Mouse (Mus musculus): ENCODE measurements around the gene Fbxw7. TPM values are rescaled to one million over a fixed set of nuclear protein-coding genes. Genes with fewer than 3 reads are reported as not detected.

The Fbxw7 gene
- polyA plus RNA-seq, 1 experiment = 11.7 TPM

DNA sequence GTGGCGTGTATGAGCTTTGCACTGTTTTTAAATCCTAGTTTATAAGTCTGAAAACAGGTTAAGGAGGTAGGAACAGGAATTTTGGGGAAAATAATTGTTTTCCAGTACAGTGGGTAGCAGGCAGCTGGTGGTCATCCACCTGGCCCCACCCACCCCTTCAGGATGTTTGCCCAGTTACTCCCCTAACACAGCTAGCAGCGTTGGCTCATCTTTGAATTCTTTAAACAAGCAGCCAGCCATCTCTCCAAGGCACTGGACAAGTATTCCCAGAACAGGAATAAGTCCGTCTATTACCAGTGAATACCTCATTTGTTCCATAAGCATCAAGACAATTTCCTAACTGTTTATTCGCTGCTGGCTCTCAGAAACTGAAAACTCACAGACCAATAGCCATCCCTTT is 39.5 kb upstream of the Fbxw7 start:
- peaks cover 5% of the 10 kb centered on the region for H3K4me1 ChIP-seq (ENCODE audit: control insufficient read depth, insufficient read depth, low read length)
- no peak overlapping the region for H3K4me3 ChIP-seq (ENCODE audit: control insufficient read depth, low read depth, low read length)
- TF ChIP-seq CTCF (IDR thresholded peaks at IDR 0.05; ENCODE audit: control insufficient read depth, insufficient read depth, insufficient replicate concordance, low read depth, low read length) (no peak), POLR2A (IDR thresholded peaks at IDR 0.05; ENCODE audit: control insufficient read depth, low read depth, low read length) (no peak)
- no peak overlapping the region for H3K27ac ChIP-seq (ENCODE audit: control insufficient read depth, insufficient read depth, low read depth, low read length)
- H3K27me3 ChIP-seq (ENCODE audit: control insufficient read depth, insufficient read depth, low read length) = no peaks in the 10 kb centered on the region
- no peaks in the 10 kb centered on the region for H3K36me3 ChIP-seq (ENCODE audit: control insufficient read depth, insufficient read depth, low read length)

DNA sequence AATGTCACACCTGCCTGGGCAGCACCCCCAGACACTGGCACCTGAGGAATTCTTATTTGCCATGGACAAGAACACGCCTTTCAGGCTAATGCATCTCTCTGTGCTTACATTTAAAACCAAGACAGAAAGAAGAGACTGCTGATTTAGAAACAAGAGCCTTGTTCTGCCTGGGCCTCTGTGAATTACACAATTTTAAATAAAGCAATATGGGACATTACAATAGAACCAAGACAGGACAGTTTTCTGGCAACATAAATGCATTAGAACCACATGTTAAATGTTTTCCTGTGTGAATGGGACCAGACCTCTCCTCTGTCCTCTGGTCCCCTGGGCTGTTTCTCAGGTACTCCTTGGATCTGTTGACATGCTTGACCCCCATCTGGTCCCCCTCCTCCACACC is 39.0 kb upstream of the Fbxw7 start:
- no peak overlapping the region for H3K27ac ChIP-seq (ENCODE audit: control insufficient read depth, insufficient read depth, low read depth, low read length)
- TF ChIP-seq CTCF (IDR thresholded peaks at IDR 0.05; ENCODE audit: control insufficient read depth, insufficient read depth, insufficient replicate concordance, low read depth, low read length) (no peak), POLR2A (IDR thresholded peaks at IDR 0.05; ENCODE audit: control insufficient read depth, low read depth, low read length) (no peak)
- H3K4me3 ChIP-seq (ENCODE audit: control insufficient read depth, low read depth, low read length) = no peak overlapping the region
- peaks cover 5% of the 10 kb centered on the region for H3K4me1 ChIP-seq (ENCODE audit: control insufficient read depth, insufficient read depth, low read length)
- no peaks in the 10 kb centered on the region for H3K36me3 ChIP-seq (ENCODE audit: control insufficient read depth, insufficient read depth, low read length)
- H3K27me3 ChIP-seq (ENCODE audit: control insufficient read depth, insufficient read depth, low read length) = no peaks in the 10 kb centered on the region

DNA sequence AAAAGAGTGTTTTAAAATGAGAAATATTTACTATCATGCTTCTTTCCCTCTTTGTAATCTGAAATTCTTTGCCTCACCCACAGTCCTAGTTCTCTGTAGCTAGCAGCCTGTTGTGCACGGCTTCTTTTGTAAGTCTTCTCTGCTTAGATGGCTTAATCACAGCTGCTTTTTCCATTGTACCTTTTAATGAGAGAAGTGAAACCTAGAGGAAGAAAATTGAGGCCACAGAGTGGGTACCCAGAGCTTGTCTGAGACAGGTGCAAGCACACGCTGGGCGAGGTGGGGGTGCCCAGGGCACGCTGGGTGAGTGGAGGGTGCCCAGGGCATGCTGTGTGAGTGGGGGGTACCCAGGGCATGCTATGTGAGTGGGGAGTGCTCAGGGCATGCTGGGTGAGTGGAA is 27.2 kb upstream of the Fbxw7 start:
- Histone ChIP-seq H3K4me1 (ENCODE audit: control insufficient read depth, insufficient read depth, low read length) (no peaks in the 10 kb centered on the region), H3K27ac (ENCODE audit: control insufficient read depth, insufficient read depth, low read depth, low read length) (no peak overlapping the region), H3K36me3 (ENCODE audit: control insufficient read depth, insufficient read depth, low read length) (no peaks in the 10 kb centered on the region), H3K27me3 (ENCODE audit: control insufficient read depth, insufficient read depth, low read length) (no peaks in the 10 kb centered on the region), H3K4me3 (ENCODE audit: control insufficient read depth, low read depth, low read length) (no peak overlapping the region)
- TF ChIP-seq CTCF (IDR thresholded peaks at IDR 0.05; ENCODE audit: control insufficient read depth, insufficient read depth, insufficient replicate concordance, low read depth, low read length) = no peak
- no peak for TF ChIP-seq POLR2A (IDR thresholded peaks at IDR 0.05; ENCODE audit: control insufficient read depth, low read depth, low read length)

DNA sequence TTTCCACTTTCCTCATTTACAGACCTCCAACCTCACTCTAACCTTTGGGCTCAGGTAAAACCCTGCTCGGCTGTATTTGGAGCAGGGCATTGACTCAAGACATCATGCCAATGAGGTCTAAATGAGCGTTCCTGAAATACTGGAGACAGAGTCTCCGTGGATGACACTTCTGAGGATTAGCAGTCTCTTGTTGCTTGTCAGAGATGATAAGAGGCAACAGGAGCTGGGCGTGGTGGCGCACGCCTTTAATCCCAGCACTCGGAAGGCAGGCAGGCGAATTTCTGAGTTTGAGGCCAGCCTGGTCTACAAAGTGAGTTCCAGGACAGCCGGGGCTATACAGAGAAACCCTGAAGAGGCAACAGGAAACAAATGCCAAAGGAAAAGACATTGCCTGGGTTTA is 11.0 kb upstream of the Fbxw7 start:
- Histone ChIP-seq H3K36me3 (ENCODE audit: control insufficient read depth, insufficient read depth, low read length) (no peaks in the 10 kb centered on the region), H3K27ac (ENCODE audit: control insufficient read depth, insufficient read depth, low read depth, low read length) (no peak overlapping the region), H3K27me3 (ENCODE audit: control insufficient read depth, insufficient read depth, low read length) (no peaks in the 10 kb centered on the region), H3K4me1 (ENCODE audit: control insufficient read depth, insufficient read depth, low read length) (no peaks in the 10 kb centered on the region), H3K4me3 (ENCODE audit: control insufficient read depth, low read depth, low read length) (no peak overlapping the region)
- TF ChIP-seq POLR2A (IDR thresholded peaks at IDR 0.05; ENCODE audit: control insufficient read depth, low read depth, low read length) = no peak
- no peak for TF ChIP-seq CTCF (IDR thresholded peaks at IDR 0.05; ENCODE audit: control insufficient read depth, insufficient read depth, insufficient replicate concordance, low read depth, low read length)

DNA sequence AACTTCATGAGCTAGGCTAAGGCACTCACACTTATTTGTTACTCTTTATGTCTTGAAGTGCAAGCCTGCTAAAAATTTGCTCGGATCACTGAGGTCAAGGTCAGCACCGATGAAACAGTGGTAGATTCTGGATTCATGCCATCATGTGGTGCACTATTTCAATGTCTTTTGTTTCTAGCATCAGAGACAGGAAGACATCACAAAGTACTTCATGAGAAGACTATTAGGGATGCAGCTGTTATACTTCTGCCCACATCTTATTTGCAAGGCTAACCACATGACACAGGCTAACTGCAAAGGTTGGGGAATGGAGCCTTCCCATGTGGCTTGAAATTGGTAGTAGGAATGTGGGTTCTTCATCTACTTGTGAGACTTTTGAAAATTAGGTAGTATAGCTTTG is 8.9 kb upstream of the Fbxw7 start:
- Histone ChIP-seq H3K27me3 (ENCODE audit: control insufficient read depth, insufficient read depth, low read length) (no peaks in the 10 kb centered on the region), H3K4me3 (ENCODE audit: control insufficient read depth, low read depth, low read length) (no peak overlapping the region), H3K36me3 (ENCODE audit: control insufficient read depth, insufficient read depth, low read length) (no peaks in the 10 kb centered on the region), H3K27ac (ENCODE audit: control insufficient read depth, insufficient read depth, low read depth, low read length) (no peak overlapping the region), H3K4me1 (ENCODE audit: control insufficient read depth, insufficient read depth, low read length) (no peaks in the 10 kb centered on the region)
- TF ChIP-seq POLR2A (IDR thresholded peaks at IDR 0.05; ENCODE audit: control insufficient read depth, low read depth, low read length) (no peak), CTCF (IDR thresholded peaks at IDR 0.05; ENCODE audit: control insufficient read depth, insufficient read depth, insufficient replicate concordance, low read depth, low read length) (no peak)

DNA sequence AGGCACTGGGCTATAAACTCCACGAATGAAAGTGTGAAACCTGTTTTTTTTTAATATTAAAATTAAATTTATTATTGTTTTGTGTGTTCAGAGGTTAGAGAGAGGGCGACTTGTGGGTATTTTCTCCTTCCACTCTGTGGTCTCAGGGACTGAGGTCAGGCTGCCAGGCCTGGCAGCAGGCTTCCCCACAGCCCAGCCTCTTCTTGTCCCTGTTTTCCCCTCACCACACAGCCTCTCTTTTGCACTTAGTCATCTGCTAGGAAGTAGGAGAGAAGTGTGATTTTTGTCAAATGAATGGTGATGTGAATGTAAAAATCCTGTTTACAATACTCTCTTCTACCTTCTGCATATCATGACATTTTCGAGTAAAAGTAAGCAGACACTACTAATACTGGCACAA is 7.2 kb upstream of the Fbxw7 start:
- H3K36me3 ChIP-seq (ENCODE audit: control insufficient read depth, insufficient read depth, low read length) = no peaks in the 10 kb centered on the region
- TF ChIP-seq CTCF (IDR thresholded peaks at IDR 0.05; ENCODE audit: control insufficient read depth, insufficient read depth, insufficient replicate concordance, low read depth, low read length) = no peak
- TF ChIP-seq POLR2A (IDR thresholded peaks at IDR 0.05; ENCODE audit: control insufficient read depth, low read depth, low read length) = no peak
- H3K27me3 ChIP-seq (ENCODE audit: control insufficient read depth, insufficient read depth, low read length) = no peaks in the 10 kb centered on the region
- no peak overlapping the region for H3K27ac ChIP-seq (ENCODE audit: control insufficient read depth, insufficient read depth, low read depth, low read length)
- no peak overlapping the region for H3K4me3 ChIP-seq (ENCODE audit: control insufficient read depth, low read depth, low read length)
- no peaks in the 10 kb centered on the region for H3K4me1 ChIP-seq (ENCODE audit: control insufficient read depth, insufficient read depth, low read length)

DNA sequence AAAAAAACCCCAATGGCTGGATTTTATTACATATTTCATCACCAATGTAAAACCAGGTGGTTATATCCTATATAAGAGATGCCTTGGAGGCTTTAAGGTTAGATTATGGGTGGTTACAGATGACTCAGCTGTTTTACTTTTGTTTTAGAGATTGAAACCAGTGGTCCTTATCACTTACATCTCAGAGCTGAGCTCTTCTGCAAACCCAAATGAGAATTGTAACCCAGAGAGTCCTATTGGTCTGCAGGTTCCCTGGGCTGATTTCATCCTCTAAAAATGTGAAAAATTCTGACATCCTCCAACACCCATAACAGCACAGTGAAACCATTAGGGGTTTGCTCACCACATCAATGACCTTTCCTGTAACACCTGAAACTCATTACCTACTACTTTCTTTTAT is 6.2 kb upstream of the Fbxw7 start:
- Histone ChIP-seq H3K27ac (ENCODE audit: control insufficient read depth, insufficient read depth, low read depth, low read length) (no peak overlapping the region), H3K27me3 (ENCODE audit: control insufficient read depth, insufficient read depth, low read length) (no peaks in the 10 kb centered on the region), H3K4me1 (ENCODE audit: control insufficient read depth, insufficient read depth, low read length) (peaks cover 4% of the 10 kb centered on the region), H3K36me3 (ENCODE audit: control insufficient read depth, insufficient read depth, low read length) (no peaks in the 10 kb centered on the region), H3K4me3 (ENCODE audit: control insufficient read depth, low read depth, low read length) (no peak overlapping the region)
- TF ChIP-seq POLR2A (IDR thresholded peaks at IDR 0.05; ENCODE audit: control insufficient read depth, low read depth, low read length) = no peak
- no peak for TF ChIP-seq CTCF (IDR thresholded peaks at IDR 0.05; ENCODE audit: control insufficient read depth, insufficient read depth, insufficient replicate concordance, low read depth, low read length)

DNA sequence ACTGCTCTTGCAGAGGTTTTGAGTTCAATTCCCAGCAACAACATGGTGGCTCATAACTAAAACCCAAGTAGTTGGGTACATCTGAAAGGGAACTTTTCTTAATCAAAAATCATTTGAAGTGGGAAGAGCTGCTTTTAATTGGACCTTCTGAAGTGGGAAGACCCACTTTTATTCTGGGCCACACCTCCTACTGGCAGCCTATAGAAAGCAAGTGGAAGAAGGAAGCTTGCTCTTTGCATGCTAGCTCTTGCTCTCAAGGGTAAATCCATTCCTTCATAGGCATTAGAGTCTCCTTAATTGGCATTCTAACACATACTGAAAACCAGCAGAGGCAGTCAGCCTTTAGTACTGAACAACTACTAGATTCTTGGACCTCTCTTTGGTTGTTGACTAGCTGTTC is 4.3 kb upstream of the Fbxw7 start:
- H3K36me3 ChIP-seq (ENCODE audit: control insufficient read depth, insufficient read depth, low read length) = no peaks in the 10 kb centered on the region
- no peak overlapping the region for H3K27ac ChIP-seq (ENCODE audit: control insufficient read depth, insufficient read depth, low read depth, low read length)
- H3K27me3 ChIP-seq (ENCODE audit: control insufficient read depth, insufficient read depth, low read length) = no peaks in the 10 kb centered on the region
- peaks cover 4% of the 10 kb centered on the region for H3K4me1 ChIP-seq (ENCODE audit: control insufficient read depth, insufficient read depth, low read length)
- no peak overlapping the region for H3K4me3 ChIP-seq (ENCODE audit: control insufficient read depth, low read depth, low read length)
- TF ChIP-seq CTCF (IDR thresholded peaks at IDR 0.05; ENCODE audit: control insufficient read depth, insufficient read depth, insufficient replicate concordance, low read depth, low read length) (no peak), POLR2A (IDR thresholded peaks at IDR 0.05; ENCODE audit: control insufficient read depth, low read depth, low read length) (no peak)

All from testis, adult 2 months (tissue).